Mouse (Mus musculus) heart, embryonic 15.5 days (tissue): Measurements from ENCODE around the gene Cnmd. TPM values are rescaled to one million over a fixed set of nuclear protein-coding genes. Genes with fewer than 3 reads are reported as not detected.

Experiments
- ATAC-seq: fragments of 200-750 bp; cut with Nextera tagmentation; replicated peaks from 2 replicates; pipeline ENCODE4 v1.8.0; 2017; ENCODE audit warnings: low read depth, moderate TSS enrichment; ENCODE audit not compliant: insufficient number of reproducible peaks, insufficient read depth, low FRiP score
- H3K27ac ChIP-seq: fragments of 300-500 bp; sonication (generic); 2 replicates; pipeline ENCODE4 v1.5.1; 2015; ENCODE audit warnings: mild to moderate bottlenecking, inconsistent platforms
- H3K27me3 ChIP-seq: fragments of 300-500 bp; sonication (generic); 2 replicates; pipeline ENCODE4 v1.6.1; 2015; ENCODE audit warnings: inconsistent platforms
- H3K36me3 ChIP-seq: fragments of 300-500 bp; sonication (generic); 2 replicates; pipeline ENCODE4 v1.6.1; 2015; ENCODE audit warnings: mild to moderate bottlenecking, inconsistent platforms
- H3K4me1 ChIP-seq: fragments of 300-500 bp; sonication (generic); replicated peaks from 2 replicates; pipeline ENCODE4 v1.6.1; 2015; ENCODE audit warnings: inconsistent platforms
- H3K4me2 ChIP-seq: fragments of 300-500 bp; sonication (generic); 2 replicates; pipeline ENCODE4 v1.6.1; 2015; ENCODE audit warnings: inconsistent platforms, mild to moderate bottlenecking, moderate library complexity
- H3K4me3 ChIP-seq: fragments of 300-500 bp; sonication (generic); 2 replicates; pipeline ENCODE4 v1.5.1; 2015; ENCODE audit warnings: mild to moderate bottlenecking, inconsistent platforms
- H3K9ac ChIP-seq: fragments of 300-500 bp; sonication (generic); 2 replicates; pipeline ENCODE4 v1.6.1; 2015; ENCODE audit warnings: mild to moderate bottlenecking, inconsistent platforms
- H3K9me3 ChIP-seq: fragments of 300-500 bp; sonication (generic); replicated peaks from 2 replicates; pipeline ENCODE4 v1.6.1; 2016; ENCODE audit warnings: inconsistent platforms
- WGBS: fragments of 180-500 bp; shearing (Covaris S2); methylation state at CpG from one replicate; pipeline ENCODE4 v1.1.7; 2015; ENCODE audit warnings: mixed read lengths; 5-methylcytosine and 5-hydroxymethylcytosine counted together
- polyA plus RNA-seq: library from polyadenylated mRNA; unstranded; fragments of >200 nt; fragmentation: Nextera tagmentation; extraction: Ambion mirVana; gene quantifications from 2 replicates; pipeline ENCODE4 v1.2.1, GENCODE M21; 2015

Gene Cnmd
- polyA plus RNA-seq, 1 experiment from 2014 or later: 3.5 TPM

DNA sequence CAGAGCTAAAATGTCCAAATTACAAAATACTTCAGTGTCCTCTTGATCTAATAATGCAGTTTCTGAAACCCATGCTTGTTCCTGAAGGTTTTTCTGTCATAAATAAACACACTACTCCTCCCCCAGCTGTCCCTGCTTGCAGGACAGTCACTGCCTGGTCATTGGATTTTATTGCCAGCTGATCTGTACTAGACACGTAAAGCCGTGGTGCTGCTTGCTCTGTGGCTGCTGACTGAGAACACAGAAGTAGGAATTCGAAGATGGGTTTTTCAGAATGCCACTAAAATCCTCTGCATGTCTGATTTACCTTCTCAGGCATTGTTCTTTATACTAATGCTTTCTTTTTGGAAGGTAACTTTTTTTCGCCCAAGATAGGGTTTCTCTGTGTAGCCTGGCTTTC is 25.2 kb downstream of the Cnmd start:
- Histone ChIP-seq H3K4me1 (no peaks in the 10 kb centered on the region), H3K9ac (no peak overlapping the region), H3K27ac (no peak overlapping the region), H3K9me3 (no peaks in the 10 kb centered on the region), H3K4me3 (no peak overlapping the region), H3K27me3 (no peaks in the 10 kb centered on the region), H3K36me3 (no peaks in the 10 kb centered on the region; the same call in 1 of the 2 replicates), H3K4me2 (no peak overlapping the region)
- 77% methylated on average over 4 of the region's 4 CpGs for WGBS
- no peak for ATAC-seq

DNA sequence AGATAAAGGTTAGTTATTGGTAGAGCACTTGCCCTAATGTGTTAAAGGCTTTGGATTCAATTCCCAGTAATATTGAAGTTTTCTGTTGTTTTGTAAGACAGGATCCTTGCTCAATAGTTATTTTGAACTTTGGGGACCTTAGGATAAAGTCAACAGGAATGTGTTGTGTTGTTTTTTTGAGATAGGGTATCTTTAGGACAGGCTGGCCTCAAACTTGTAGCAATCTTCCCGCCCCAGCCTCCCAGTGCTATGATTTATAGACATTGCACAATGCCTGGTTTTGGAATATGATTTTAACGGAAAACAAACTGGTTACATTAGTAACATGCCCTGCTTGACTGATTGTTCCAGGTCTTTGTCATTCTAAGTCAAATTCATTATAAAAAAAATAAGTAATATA is 28.8 kb downstream of the Cnmd start:
- no peak overlapping the region for H3K9ac ChIP-seq
- H3K4me3 ChIP-seq: no peak overlapping the region
- H3K4me2 ChIP-seq: no peak overlapping the region
- no peak overlapping the region for H3K27ac ChIP-seq
- H3K4me1 ChIP-seq: no peaks in the 10 kb centered on the region
- ATAC-seq: no peak
- WGBS: 87% methylated on average over 2 of the region's 2 CpGs
- H3K9me3 ChIP-seq: no peaks in the 10 kb centered on the region
- peaks cover 24% of the 10 kb centered on the region for H3K36me3 ChIP-seq
- H3K27me3 ChIP-seq: no peaks in the 10 kb centered on the region

DNA sequence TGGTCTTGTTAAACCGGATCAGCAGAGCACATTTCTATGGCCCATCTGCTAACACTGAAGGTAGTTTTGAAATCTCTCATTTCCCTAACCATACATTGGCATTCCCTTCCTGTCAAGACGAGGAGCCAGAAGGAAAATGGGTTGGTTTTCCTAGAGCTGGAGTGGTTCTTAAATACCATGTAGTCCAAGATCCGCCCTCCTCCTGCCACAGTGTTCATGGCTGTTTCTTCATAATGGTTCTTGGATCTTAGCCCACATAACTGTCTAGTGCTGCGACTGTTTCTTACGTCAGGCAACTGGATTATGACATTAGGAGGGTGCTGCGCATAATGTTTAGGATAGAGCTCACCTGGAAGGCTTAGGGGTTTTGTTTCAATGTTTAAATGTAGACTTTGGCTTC is 29.6 kb downstream of the Cnmd start:
- H3K27ac ChIP-seq: no peak overlapping the region
- no peak for ATAC-seq
- no peak overlapping the region for H3K4me3 ChIP-seq
- H3K4me2 ChIP-seq: no peak overlapping the region
- peaks cover 31% of the 10 kb centered on the region for H3K36me3 ChIP-seq
- H3K9ac ChIP-seq: no peak overlapping the region
- no peaks in the 10 kb centered on the region for H3K27me3 ChIP-seq
- H3K9me3 ChIP-seq: no peaks in the 10 kb centered on the region
- no peaks in the 10 kb centered on the region for H3K4me1 ChIP-seq
- WGBS: 87% methylated on average over 6 of the region's 6 CpGs

- Histone ChIP-seq H3K9ac (no peak overlapping the region), H3K4me2 (no peak overlapping the region), H3K27me3 (no peaks in the 10 kb centered on the region), H3K4me3 (no peak overlapping the region), H3K9me3 (no peaks in the 10 kb centered on the region), H3K36me3 (peaks cover 53% of the 10 kb centered on the region), H3K27ac (no peak overlapping the region), H3K4me1 (0 out of 2 replicates have a peak, but pooled peaks cover 2% of the 10 kb centered on the region)
- ATAC-seq: no peak
- WGBS: 32% methylated on average over 3 of the region's 3 CpGs
Measured at GRCm38 (mm10) chr14:79621143-79621542, 40.8 kb downstream of the Cnmd start.

DNA sequence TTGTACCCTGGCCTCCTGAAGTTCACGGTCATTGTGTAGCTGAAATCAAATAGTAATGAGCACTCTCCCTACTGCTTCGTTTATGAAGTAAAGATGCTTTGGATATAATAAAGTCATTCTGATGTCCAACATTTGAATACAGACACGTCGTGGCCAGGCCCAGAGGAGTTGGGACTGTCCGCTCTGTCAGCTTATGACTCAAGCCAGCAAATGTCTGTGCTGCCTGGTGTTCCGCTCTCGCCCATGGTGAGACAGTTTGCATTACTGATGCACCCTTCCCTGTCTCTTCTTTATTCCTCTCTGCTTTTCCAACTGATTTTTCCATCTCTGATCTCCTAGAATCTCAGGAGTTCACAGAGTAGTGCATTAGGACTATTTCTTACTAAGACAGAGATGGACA is 42.2 kb downstream of the Cnmd start:
- Histone ChIP-seq H3K4me3 (no peak overlapping the region), H3K4me1 (0 out of 2 replicates have a peak, but pooled peaks cover 2% of the 10 kb centered on the region), H3K4me2 (no peak overlapping the region), H3K27ac (no peak overlapping the region), H3K36me3 (peaks cover 44% of the 10 kb centered on the region), H3K9ac (no peak overlapping the region), H3K27me3 (no peaks in the 10 kb centered on the region), H3K9me3 (no peaks in the 10 kb centered on the region)
- ATAC-seq: no peak
- 95% methylated on average over 7 of the region's 7 CpGs for WGBS

GRCm38 (mm10) chr14:79617121-79617828 is 44.7 kb downstream of the Cnmd start:
- Histone ChIP-seq H3K9me3 (no peaks in the 10 kb centered on the region), H3K4me1 (0 out of 2 replicates have a peak, but pooled peaks cover 2% of the 10 kb centered on the region), H3K27me3 (no peaks in the 10 kb centered on the region), H3K4me3 (no peak overlapping the region), H3K36me3 (peaks cover 48% of the 10 kb centered on the region), H3K27ac (no peak overlapping the region), H3K9ac (no peak overlapping the region), H3K4me2 (no peak overlapping the region)
- ATAC-seq: no peak
- 79% methylated on average over 8 of the region's 8 CpGs for WGBS

DNA sequence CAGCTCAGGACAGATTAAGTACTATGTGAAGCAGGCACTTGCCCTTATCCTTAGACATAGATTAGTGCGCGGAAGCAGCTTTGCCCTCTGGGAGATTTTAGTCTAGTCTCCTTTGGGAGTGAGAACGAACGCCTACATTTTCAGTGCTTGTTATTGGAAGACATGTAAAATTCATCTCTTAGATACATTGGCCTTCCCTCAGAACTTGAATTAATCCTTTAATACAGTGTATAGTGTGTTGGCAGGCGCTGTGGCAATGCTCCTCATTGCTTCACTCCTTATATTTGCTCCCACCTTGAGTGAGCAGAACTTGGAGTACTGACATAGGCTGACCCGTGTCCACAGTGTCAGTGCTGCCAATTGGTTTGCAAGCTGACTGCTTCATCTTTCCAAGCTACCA is 53.7 kb downstream of the Cnmd start:
- Histone ChIP-seq H3K4me3 (no peak overlapping the region), H3K9ac (no peak overlapping the region), H3K27me3 (no peaks in the 10 kb centered on the region), H3K27ac (no peak overlapping the region), H3K9me3 (no peaks in the 10 kb centered on the region), H3K4me2 (no peak overlapping the region), H3K36me3 (peaks cover 76% of the 10 kb centered on the region), H3K4me1 (no peaks in the 10 kb centered on the region)
- WGBS: 87% methylated on average over 6 of the region's 6 CpGs
- ATAC-seq: no peak

- no peaks in the 10 kb centered on the region for H3K27me3 ChIP-seq
- ATAC-seq: no peak
- H3K9ac ChIP-seq: no peak overlapping the region
- no peaks in the 10 kb centered on the region for H3K4me1 ChIP-seq
- no peak overlapping the region for H3K4me2 ChIP-seq
- H3K36me3 ChIP-seq: peaks cover 74% of the 10 kb centered on the region
- H3K9me3 ChIP-seq: no peaks in the 10 kb centered on the region
- no peak overlapping the region for H3K27ac ChIP-seq
- WGBS: 92% methylated on average over 4 of the region's 4 CpGs
- H3K4me3 ChIP-seq: no peak overlapping the region
Measured at GRCm38 (mm10) chr14:79607352-79607751, 54.6 kb downstream of the Cnmd start.

DNA sequence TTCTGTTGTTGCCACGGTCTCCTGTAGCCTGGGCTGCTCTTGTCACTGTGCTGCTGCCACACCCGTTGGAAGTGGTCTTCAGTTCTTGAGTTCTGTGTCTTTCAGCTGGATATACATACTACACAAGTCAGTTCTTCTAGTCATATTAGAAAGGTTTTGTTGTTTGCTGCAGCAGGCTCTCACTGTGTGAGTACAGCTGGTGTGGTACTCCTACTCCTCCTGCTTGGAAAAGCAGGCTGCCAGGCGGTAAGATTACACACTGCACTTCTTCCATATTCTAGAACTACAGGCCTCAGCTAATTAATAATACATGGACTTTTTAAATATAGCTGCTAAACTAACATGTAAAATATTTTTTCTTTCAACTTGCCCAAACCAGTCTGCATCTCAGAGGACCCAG is 55.1 kb downstream of the Cnmd start:
- no peaks in the 10 kb centered on the region for H3K27me3 ChIP-seq
- H3K9ac ChIP-seq: no peak overlapping the region
- no peak overlapping the region for H3K4me2 ChIP-seq
- H3K4me1 ChIP-seq: no peaks in the 10 kb centered on the region
- no peak overlapping the region for H3K4me3 ChIP-seq
- no peak for ATAC-seq
- H3K27ac ChIP-seq: no peak overlapping the region
- WGBS: 87% methylated on average over 3 of the region's 3 CpGs
- peaks cover 75% of the 10 kb centered on the region for H3K36me3 ChIP-seq
- H3K9me3 ChIP-seq: no peaks in the 10 kb centered on the region

DNA sequence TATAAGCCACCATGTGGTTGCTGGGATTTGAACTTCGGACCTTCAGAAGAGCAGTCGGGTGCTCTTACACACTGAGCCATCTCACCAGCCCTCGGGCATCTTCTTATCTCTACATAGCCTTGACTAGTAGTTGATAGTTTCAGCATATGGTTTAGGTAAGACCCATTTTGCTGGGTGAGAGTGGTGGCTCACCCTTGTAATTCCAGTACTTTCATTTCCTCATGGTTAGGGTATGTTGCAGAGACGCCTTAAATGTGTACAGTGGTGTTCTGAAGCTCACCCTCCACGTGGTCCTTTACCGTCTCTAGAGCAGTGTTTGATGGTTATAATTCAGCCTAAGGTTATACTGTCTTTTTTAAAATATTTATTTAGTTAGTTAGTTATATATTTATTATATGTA is 55.6 kb downstream of the Cnmd start:
- Histone ChIP-seq H3K27me3 (no peaks in the 10 kb centered on the region), H3K9ac (no peak overlapping the region), H3K4me2 (no peak overlapping the region), H3K36me3 (peaks cover 76% of the 10 kb centered on the region), H3K4me3 (no peak overlapping the region), H3K4me1 (no peaks in the 10 kb centered on the region), H3K27ac (no peak overlapping the region), H3K9me3 (no peaks in the 10 kb centered on the region)
- WGBS: 86% methylated on average over 6 of the region's 6 CpGs
- ATAC-seq: no peak

DNA sequence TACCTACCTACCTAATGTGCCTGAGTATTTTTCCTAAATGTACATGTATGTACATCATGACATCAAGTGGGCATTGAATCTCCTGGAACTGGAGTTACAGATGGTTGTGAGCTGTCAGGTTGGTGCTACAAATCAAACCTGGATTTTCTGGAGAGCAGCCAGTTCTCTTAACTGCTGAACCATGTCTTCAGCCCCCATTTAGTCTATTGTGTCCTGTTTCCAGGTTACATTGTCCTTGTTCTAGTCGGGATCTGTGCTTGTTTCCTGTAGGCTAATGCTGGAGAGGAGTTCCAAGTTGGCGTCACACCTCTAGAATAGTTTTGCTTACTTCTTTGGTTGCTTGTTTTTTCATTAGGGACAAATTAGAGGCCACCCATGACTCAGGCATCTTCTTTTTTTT is 56.1 kb downstream of the Cnmd start:
- H3K36me3 ChIP-seq: peaks cover 76% of the 10 kb centered on the region
- no peak overlapping the region for H3K9ac ChIP-seq
- no peak for ATAC-seq

DNA sequence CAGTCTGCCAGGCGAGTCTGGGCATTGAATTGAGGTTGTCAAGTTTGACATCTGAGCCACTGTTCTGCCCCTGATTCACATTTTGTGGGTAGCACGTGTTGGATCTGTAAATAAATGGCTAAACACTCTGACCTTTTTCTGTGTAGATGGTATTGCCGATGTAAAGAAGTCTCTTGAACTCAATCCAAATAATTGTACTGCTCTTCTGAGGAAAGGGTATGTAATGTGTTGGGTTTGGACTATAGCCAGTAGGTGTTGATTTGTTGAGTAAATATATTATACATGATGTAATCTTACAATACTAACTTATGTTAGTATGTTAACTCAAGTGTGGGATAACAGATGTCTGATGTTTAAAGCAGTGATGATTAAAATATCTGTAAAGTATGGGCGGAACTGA is 65.4 kb downstream of the Cnmd start:
- no peak for ATAC-seq
- 52% methylated on average over 4 of the region's 4 CpGs for WGBS
- Histone ChIP-seq H3K4me1 (no peaks in the 10 kb centered on the region; the same call in 1 of the 2 replicates), H3K9ac (no peak overlapping the region), H3K27ac (no peak overlapping the region), H3K9me3 (no peaks in the 10 kb centered on the region), H3K36me3 (peaks cover 64% of the 10 kb centered on the region), H3K4me3 (no peak overlapping the region), H3K4me2 (no peak overlapping the region), H3K27me3 (no peaks in the 10 kb centered on the region)

More for the DNA sequence above, 56.1 kb downstream of the Cnmd start:
- 58% methylated on average over 2 of the region's 2 CpGs for WGBS
- Histone ChIP-seq H3K27me3 (no peaks in the 10 kb centered on the region), H3K27ac (no peak overlapping the region), H3K9me3 (no peaks in the 10 kb centered on the region), H3K4me2 (no peak overlapping the region), H3K4me3 (no peak overlapping the region), H3K4me1 (no peaks in the 10 kb centered on the region)
